Mouse (Mus musculus) bone marrow, adult 2 months (tissue): ENCODE data around the gene Odf3.

Experiments
- CTCF ChIP-seq: fragments of 200-500 bp; IDR thresholded peaks from 2 replicates; pipeline ENCODE4 v1.5.1; 2011; ENCODE audit warnings: low read length, control low read depth; ENCODE audit not compliant: control insufficient read depth, insufficient read depth
- POLR2A ChIP-seq: fragments of 200-500 bp; IDR thresholded peaks from 2 replicates; pipeline ENCODE4 v1.6.1; 2011; ENCODE audit warnings: low read depth, mild to moderate bottlenecking, control low read depth, low read length, borderline replicate concordance; ENCODE audit not compliant: control insufficient read depth

- TF ChIP-seq CTCF (no peak), POLR2A (no peak)
Observed at GRCm38 (mm10) chr7:140894611-140895010, 47.0 kb downstream of the Odf3 start.
